Mouse (Mus musculus): Measurements from ENCODE around the gene Olfr62. TPM values are rescaled to one million over a fixed set of nuclear protein-coding genes. Genes with fewer than 3 reads are reported as not detected.

Olfr62 gene
- not detected for polyA plus RNA-seq (2017; shearing (Covaris generic))

GRCm38 (mm10) chr4:118658652-118659051, at the start of gene Olfr62:
Gene Olfr62 (plus strand): TSS chr4:118658952.
- ATAC-seq, result no peak

- ATAC-seq, result no peak
These were observed 48.9 kb upstream of the Olfr62 start for GRCm38 (mm10) chr4:118609836-118610235.

- no peak for ATAC-seq
These were observed 46.1 kb upstream of the Olfr62 start for GRCm38 (mm10) chr4:118612619-118613018.

- no peak for ATAC-seq
These were observed 43.3 kb upstream of the Olfr62 start for GRCm38 (mm10) chr4:118615412-118615811.

GRCm38 (mm10) chr4:118620279-118620966, 38.3 kb upstream of the Olfr62 start, which contains the start of the genes Cfap57 and Ebna1bp2:
Gene Cfap57 (minus strand): TSS chr4:118620777.
Gene Ebna1bp2 (plus strand): TSS chr4:118620799.
- peak; percentile 99 for ATAC-seq

GRCm38 (mm10) chr4:118620967-118621320, 37.8 kb upstream of the Olfr62 start:
- peak; percentile 40 for ATAC-seq

- no peak for ATAC-seq
These were observed 37.0 kb upstream of the Olfr62 start for GRCm38 (mm10) chr4:118621781-118622180.

- ATAC-seq, result no peak
These were observed 28.5 kb upstream of the Olfr62 start for GRCm38 (mm10) chr4:118630261-118630660.

- ATAC-seq, result no peak
These were observed 16.2 kb upstream of the Olfr62 start for GRCm38 (mm10) chr4:118642346-118643190.

GRCm38 (mm10) chr4:118645234-118645633, 13.5 kb upstream of the Olfr62 start:
- no peak for ATAC-seq

- ATAC-seq, result no peak
These were observed 28.3 kb downstream of the Olfr62 start for GRCm38 (mm10) chr4:118687086-118687485.

GRCm38 (mm10) chr4:118692412-118692973, 33.7 kb downstream of the Olfr62 start, which contains the start of gene Olfr1342:
Gene Olfr1342 (minus strand): TSS chr4:118692756.
- no peak for ATAC-seq

GRCm38 (mm10) chr4:118693812-118694211, 35.1 kb downstream of the Olfr62 start:
- ATAC-seq, result no peak

GRCm38 (mm10) chr4:118703223-118703622, 44.5 kb downstream of the Olfr62 start, which contains the start of gene Olfr1341:
Gene Olfr1341 (plus strand): TSS chr4:118703523.
- no peak for ATAC-seq

- ATAC-seq, result no peak
These were observed 49.3 kb downstream of the Olfr62 start for GRCm38 (mm10) chr4:118708086-118708485.

- no peak for ATAC-seq
These were observed 52.9 kb downstream of the Olfr62 start for GRCm38 (mm10) chr4:118711656-118712055.

Other genes with a start within 250 kb of the Olfr62 start
- gene Szt2, start 249.7 kb upstream of the Olfr62 start, polyA plus RNA-seq (2017; shearing (Covaris generic)), result 10 to 100 TPM in 1 of 2 experiments, 1 to 10 TPM in 1; 9.7 to 13.5 TPM
- gene Med8, start 249.6 kb upstream of the Olfr62 start, polyA plus RNA-seq (2017; shearing (Covaris generic)), result 100 to 1,000 TPM; 110 to 111 TPM
- 100 to 1,000 TPM; 115 to 129 TPM for gene Elovl1, start 230.9 kb upstream of the Olfr62 start, polyA plus RNA-seq (2017; shearing (Covaris generic))
- 1 to 10 TPM; 4.6 to 7.1 TPM for gene Cdc20, start 221.6 kb upstream of the Olfr62 start, polyA plus RNA-seq (2017; shearing (Covaris generic))
- not detected for gene Mpl, start 201.4 kb upstream of the Olfr62 start, polyA plus RNA-seq (2017; shearing (Covaris generic))
- under 1 TPM in 1 of 2 experiments, not detected in 1; 0.16 TPM for gene Tie1, start 168.9 kb upstream of the Olfr62 start, polyA plus RNA-seq (2017; shearing (Covaris generic))
- not detected for gene 2610528J11Rik, start 132.0 kb upstream of the Olfr62 start, polyA plus RNA-seq (2017; shearing (Covaris generic))
- not detected for gene Tmem125, start 114.9 kb upstream of the Olfr62 start, polyA plus RNA-seq (2017; shearing (Covaris generic))
- not detected for gene Cfap57, start 38.2 kb upstream of the Olfr62 start, polyA plus RNA-seq (2017; shearing (Covaris generic))
- 100 to 1,000 TPM; 167 to 193 TPM for gene Ebna1bp2, start 38.2 kb upstream of the Olfr62 start, polyA plus RNA-seq (2017; shearing (Covaris generic))
- under 1 TPM in 1 of 2 experiments, not detected in 1; 0.26 TPM for gene Olfr1342, start 33.8 kb downstream of the Olfr62 start, polyA plus RNA-seq (2017; shearing (Covaris generic))
- gene Olfr1341, start 44.6 kb downstream of the Olfr62 start, polyA plus RNA-seq (2017; shearing (Covaris generic)), result under 1 TPM in 1 of 2 experiments, not detected in 1; 0.09 TPM
- not detected for gene Olfr1340, start 61.2 kb downstream of the Olfr62 start, polyA plus RNA-seq (2017; shearing (Covaris generic))
- not detected for gene Olfr1339, start 73.2 kb downstream of the Olfr62 start, polyA plus RNA-seq (2017; shearing (Covaris generic))
- not detected for gene Olfr1338, start 99.8 kb downstream of the Olfr62 start, polyA plus RNA-seq (2017; shearing (Covaris generic))
- not detected for gene Olfr1337, start 123.6 kb downstream of the Olfr62 start, polyA plus RNA-seq (2017; shearing (Covaris generic))
- gene Olfr1335, start 151.0 kb downstream of the Olfr62 start, polyA plus RNA-seq (2017; shearing (Covaris generic)), result not detected
- gene Olfr1333, start 177.3 kb downstream of the Olfr62 start, polyA plus RNA-seq (2017; shearing (Covaris generic)), result not detected
- not detected for gene Olfr1331, start 205.7 kb downstream of the Olfr62 start, polyA plus RNA-seq (2017; shearing (Covaris generic))
- under 1 TPM in 1 of 2 experiments, not detected in 1; 0.20 TPM for gene Olfr1330, start 229.6 kb downstream of the Olfr62 start, polyA plus RNA-seq (2017; shearing (Covaris generic))

Measured in CD4-positive, CD25-positive, alpha-beta regulatory T cell, adult 4 months (primary cell).